Mouse (Mus musculus): ENCODE measurements at regions not wholly inside any gene's neighbourhood (a gene's known extent, or its start where the extent isn't known, plus 50 kb on each side); places are given as distances from the start of the nearest gene placed in this dataset.
"Not testable (repeated sequence)": the region's sequence is repeated elsewhere in the genome, so short reads cannot be mapped to it uniquely, and the experiment has no call there.

DNA sequence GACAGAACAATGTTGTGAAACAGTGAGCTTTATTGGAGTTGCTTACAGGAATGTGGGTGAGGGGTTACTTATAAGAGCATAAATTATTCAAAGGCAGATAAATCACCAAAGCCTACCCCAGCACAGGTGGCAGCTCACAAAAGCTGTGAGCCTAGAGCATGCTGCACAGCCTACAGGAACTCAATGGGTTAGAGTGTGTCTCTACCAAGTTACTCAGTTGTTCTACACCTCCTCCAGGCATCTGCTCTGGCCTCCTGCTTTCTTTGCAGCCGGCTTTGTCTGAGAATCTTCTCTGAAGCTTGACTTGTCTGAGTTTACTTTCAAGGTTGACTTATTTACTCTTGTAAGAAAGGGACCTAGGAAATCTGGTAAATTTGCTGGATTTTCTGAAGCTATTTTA lies 336.5 kb downstream of the Fscb start:
- no peak for DNase-seq
- intact Hi-C loops (cut with DNase I), result no loop called here
- Histone ChIP-seq H3K27ac (no peak overlapping the region), H3K4me3 (no peak overlapping the region)
- no peak for TF ChIP-seq CTCF (IDR thresholded peaks at IDR 0.05)

DNA sequence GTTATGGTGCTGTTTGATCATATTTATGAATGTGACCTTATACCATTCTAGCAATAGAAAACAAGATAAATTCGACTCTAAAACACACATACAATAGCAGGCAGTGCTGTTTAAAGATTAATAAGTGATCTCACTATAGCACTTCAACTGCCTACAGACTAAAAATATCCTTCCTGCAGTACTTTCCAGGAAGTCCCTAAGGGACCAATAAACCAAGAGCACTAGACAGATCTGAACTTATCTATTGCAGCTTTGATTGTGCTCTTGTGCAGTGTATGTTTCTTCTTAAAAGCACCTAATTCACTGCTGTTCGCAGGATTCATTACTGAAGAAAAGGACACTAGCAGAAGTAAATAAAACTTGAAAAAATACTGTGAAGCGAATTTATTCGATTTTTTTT lies 358.1 kb downstream of the Fscb start:
- intact Hi-C loops (cut with DNase I), result no loop called here
- H3K27ac ChIP-seq, result no peak overlapping the region
- no peak overlapping the region for H3K4me3 ChIP-seq
- no peak for TF ChIP-seq CTCF (IDR thresholded peaks at IDR 0.05)
- DNase-seq, result no peak

DNA sequence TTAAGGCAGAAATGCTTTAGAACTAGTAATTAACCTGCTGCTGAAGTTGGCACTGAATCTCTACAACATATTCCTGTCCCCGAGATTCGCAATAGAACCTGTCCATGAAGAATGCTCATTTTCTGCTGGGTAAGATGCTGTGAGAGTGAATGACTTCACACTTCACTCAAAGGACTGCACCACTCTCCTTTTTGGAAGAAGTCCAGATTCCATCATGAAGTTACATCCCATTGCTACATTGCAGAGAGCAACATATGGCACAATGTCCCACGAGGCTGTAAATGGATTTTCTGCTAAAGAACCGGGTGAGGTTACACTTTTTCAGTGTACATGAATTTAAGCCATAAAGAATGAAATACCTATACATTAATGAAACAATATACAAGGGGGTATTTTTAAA lies 360.0 kb downstream of the Fscb start:
- Histone ChIP-seq H3K4me3 (no peak overlapping the region), H3K27ac (no peak overlapping the region)
- no peak for DNase-seq
- TF ChIP-seq CTCF (IDR thresholded peaks at IDR 0.05), result no peak
- intact Hi-C loops (cut with DNase I), result no loop called here

DNA sequence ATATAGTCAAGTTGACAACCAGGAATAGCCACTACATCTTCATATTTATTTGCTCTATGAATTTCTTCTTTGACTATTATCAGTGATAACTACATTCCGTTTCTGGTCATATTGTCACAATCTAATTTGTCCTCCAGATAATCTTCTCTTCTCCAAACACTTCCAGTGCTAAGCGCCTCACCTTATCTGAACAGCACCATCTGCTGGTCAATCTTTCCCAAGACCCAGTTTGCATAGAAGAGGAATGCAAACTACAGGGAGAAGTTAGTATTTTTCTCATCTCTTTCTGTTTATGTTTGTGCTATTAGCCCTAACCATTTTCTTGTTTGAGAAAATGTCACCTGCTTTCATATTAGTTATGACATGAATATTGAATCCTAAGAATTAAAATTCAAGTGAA lies 370.3 kb downstream of the Fscb start:
- Histone ChIP-seq H3K27ac (no peak overlapping the region), H3K4me3 (no peak overlapping the region)
- DNase-seq, result no peak
- intact Hi-C loops (cut with DNase I), result no loop called here
- peak; percentile 35 for TF ChIP-seq CTCF (IDR thresholded peaks at IDR 0.05)

DNA sequence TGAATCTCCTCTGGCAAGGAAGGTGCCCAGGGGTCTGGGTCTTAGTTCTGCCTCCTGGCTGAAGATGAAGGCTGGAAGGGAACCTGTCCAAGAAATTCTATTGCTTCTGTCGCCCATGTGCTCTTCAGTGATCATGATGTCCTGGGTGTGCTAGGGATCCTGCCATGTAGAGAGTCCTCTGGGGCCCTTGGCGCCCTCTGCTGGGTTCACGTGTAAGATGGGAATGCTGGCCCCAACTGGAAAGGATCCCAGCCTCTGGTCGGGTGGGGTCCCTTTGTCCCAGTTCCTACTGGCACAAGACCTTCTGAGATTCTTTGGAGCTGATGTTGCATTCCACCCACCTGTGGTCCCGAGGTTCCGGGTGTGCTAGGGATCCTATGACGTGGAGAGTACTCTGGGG lies 397.7 kb downstream of the Fscb start:
- Histone ChIP-seq H3K27ac (no peak overlapping the region), H3K4me3 (no peak overlapping the region)
- no peak for DNase-seq
- no peak for TF ChIP-seq CTCF (IDR thresholded peaks at IDR 0.05)
- intact Hi-C loops (cut with DNase I), result no loop called here

DNA sequence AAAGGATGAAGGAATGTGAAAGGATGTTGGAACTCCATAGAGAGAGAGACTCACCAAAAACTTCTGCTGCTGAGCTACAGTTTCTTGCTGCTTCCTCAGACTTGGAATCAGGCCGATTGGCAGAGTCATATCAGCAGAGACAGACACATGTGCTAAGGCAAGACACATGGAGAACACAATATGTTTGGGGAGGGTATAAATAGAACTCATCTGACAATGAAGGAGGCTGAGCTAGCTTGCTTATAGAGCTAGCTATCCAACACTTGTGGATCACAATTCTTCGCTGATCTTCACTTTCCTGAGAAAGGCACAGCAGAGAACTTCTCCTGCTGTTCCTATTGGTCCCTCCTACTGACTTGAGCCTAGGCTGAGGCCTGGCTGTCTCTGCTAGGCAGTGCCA lies 429.0 kb downstream of the Fscb start:
- Histone ChIP-seq H3K27ac (no peak overlapping the region), H3K4me3 (no peak overlapping the region)
- DNase-seq, result no peak
- intact Hi-C loops (cut with DNase I), result no loop called here
- no peak for TF ChIP-seq CTCF (IDR thresholded peaks at IDR 0.05)

DNA sequence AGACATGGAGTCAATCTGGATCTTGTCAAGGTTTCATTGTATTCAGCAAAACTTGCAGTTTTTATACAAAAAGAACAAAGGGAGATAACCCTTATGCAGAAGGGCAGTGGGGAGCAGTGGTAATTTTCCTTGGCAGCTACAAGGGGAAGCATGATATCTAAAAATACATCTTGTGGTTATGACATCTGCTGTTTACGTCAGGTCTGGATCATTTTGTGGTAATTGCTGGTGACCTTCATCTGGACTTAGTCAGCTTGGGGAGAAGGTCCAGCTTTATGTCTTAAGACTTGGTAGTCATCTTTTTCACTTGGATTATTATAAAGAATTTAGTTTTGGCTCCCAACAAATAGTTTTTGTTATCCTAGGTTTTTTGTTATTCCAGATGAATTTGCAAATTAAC lies 465.9 kb downstream of the Fscb start:
- DNase-seq; H3K4me3 ChIP-seq; intact Hi-C loops (cut with DNase I); H3K27ac ChIP-seq: not testable (repeated sequence)
